Comparison of ENCODE assay signal across 11 mouse cellular contexts in the genomic region with DNA sequence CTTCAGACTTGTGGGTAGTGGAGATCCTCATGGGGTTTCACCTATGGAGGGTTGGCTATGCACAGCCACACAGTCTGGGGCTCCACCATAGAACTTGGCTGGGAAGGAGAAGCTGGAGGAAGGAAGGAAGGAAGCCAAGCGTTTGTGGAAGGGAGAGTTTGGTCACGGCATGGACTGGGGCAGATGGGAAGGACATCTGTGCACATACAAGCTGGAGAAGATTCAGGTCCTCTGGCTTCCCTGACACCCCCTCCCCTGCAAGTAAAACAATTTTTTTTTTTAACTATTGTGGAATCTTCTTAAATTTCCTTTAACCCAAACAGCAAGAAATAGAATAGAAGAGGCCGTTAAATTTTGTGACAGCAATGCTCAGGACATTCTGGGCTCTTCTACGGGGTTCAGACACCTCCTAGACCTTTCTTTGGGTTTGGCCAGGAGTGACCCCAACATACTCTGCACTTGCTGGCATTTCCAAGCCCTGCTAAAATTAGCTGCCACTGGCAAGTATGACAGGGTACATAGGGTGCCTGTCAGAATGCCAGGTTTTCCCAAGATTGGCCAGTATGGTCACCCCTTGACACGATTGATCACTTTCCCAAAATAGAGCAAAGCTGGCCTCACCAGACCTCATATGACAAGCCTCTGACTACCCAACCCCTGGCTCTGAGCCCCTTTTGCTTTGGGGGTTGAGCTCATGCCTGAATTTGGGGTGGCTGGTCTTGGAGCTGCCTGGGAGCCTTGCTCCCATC. TPM values are rescaled to one million over a fixed set of nuclear protein-coding genes. Genes with fewer than 3 reads are reported as not detected.
DNase-seq lines count a peak whose midpoint lies in the region.
"Had no signal": no experiment of that assay in that cellular context is flagged by ENCODE, and none has a peak within 500 bp of the region (broad histone marks: within the 10 kb centered on the region; RNA-seq: fewer than 3 reads in every experiment).

No protein-coding gene starts in this region.

- peak; percentile 16 for DNase-seq in adrenal gland, postnatal 14 days
- DNase-seq in adrenal gland, adult 8-10 months = no peak
- peak; percentile 97 for DNase-seq in heart, adult 11 months
- DNase-seq in heart, postnatal 25 days (ENCODE audit: low spot score) = no peak
- peak; percentile 58 for DNase-seq in right cerebral cortex, adult 18-20 months
- no peak for DNase-seq in right cerebral cortex, postnatal 36 days (ENCODE audit: low spot score in 2 of 2)
- DNase-seq in heart, postnatal 14 days = peak; percentile 53 to 64
- DNase-seq in lung, postnatal 4 days = no peak
- DNase-seq: layer of hippocampus, postnatal 36 days; lung, postnatal 10 days had no signal

- intact Hi-C loops in heart, postnatal 25 days (cut with DNase I) = no loop called here
- intact Hi-C loops in heart, postnatal 14 days (cut with DNase I) = no loop called here

RNA-seq across cellular contexts. Expression of a gene that starts 17.0 kb away (rescaled TPM):
- not detected in 2 replicates for total RNA-seq in adrenal gland, postnatal 14 days (2021)
- total RNA-seq in adrenal gland, adult 8-10 months (2022) = under 1 TPM in 1 of 4 experiments, not detected in 3; 0.73 TPM
- total RNA-seq in heart, postnatal 25 days (2021) = 100 to 1,000 TPM; 742 to 813 TPM
- 100 to 1,000 TPM; 304 to 849 TPM for total RNA-seq in heart, postnatal 14 days (2021)
- total RNA-seq: adrenal gland, postnatal 36 days; layer of hippocampus, postnatal 36 days had no signal

RNA-seq across cellular contexts. Expression of a gene that starts 34.3 kb away (rescaled TPM):
- 3.8 and 18.3 TPM in 2 replicates for total RNA-seq in adrenal gland, postnatal 14 days (2021)
- 1 to 10 TPM; 2.8 to 5.4 (median 4.0) TPM for total RNA-seq in adrenal gland, adult 8-10 months (2022)
- 1 to 10 TPM; 7.4 to 9.4 TPM for total RNA-seq in heart, postnatal 25 days (2021)
- total RNA-seq in heart, postnatal 14 days (2021) = 1 to 10 TPM; 4.6 to 6.6 TPM

RNA-seq across cellular contexts. Expression of a gene that starts 37.5 kb away (rescaled TPM):
- 35.6 and 42.1 TPM in 2 replicates for total RNA-seq in adrenal gland, postnatal 14 days (2021)
- 10 to 100 TPM; 39.6 to 67.0 (median 51.5) TPM for total RNA-seq in adrenal gland, adult 8-10 months (2022)
- 10 to 100 TPM; 29.2 to 33.2 TPM for total RNA-seq in heart, postnatal 25 days (2021)
- 10 to 100 TPM; 31.0 to 33.0 TPM for total RNA-seq in heart, postnatal 14 days (2021)

RNA-seq across cellular contexts. Expression of a gene that starts 39.9 kb away (rescaled TPM):
- total RNA-seq in adrenal gland, postnatal 14 days (2021) = 71.1 and 77.9 TPM in 2 replicates
- total RNA-seq in adrenal gland, adult 8-10 months (2022) = 10 to 100 TPM; 73.5 to 98.2 (median 85.7) TPM
- 10 to 100 TPM; 60.9 to 64.9 TPM for total RNA-seq in heart, postnatal 25 days (2021)
- 10 to 100 TPM; 72.2 to 75.4 TPM for total RNA-seq in heart, postnatal 14 days (2021)

RNA-seq across cellular contexts. Expression of a gene that starts 53.9 kb away (rescaled TPM):
- 203 and 213 TPM in 2 replicates for total RNA-seq in adrenal gland, postnatal 14 days (2021)
- 100 to 1,000 TPM; 443 to 768 (median 514) TPM for total RNA-seq in adrenal gland, adult 8-10 months (2022)
- total RNA-seq in heart, postnatal 25 days (2021) = 10 to 100 TPM; 18.5 to 23.3 TPM
- 10 to 100 TPM; 27.1 to 32.5 TPM for total RNA-seq in heart, postnatal 14 days (2021)

Comparison
In these comparisons a context has a peak if more than half of its experiments do, and no peak if none do; other contexts are left out.
1. DNase-seq: peak in adrenal gland, postnatal 14 days (single experiment), heart, adult 11 months (single experiment), right cerebral cortex, adult 18-20 months (single experiment) and heart, postnatal 14 days (2 of 2); none in adrenal gland, adult 8-10 months (single experiment), heart, postnatal 25 days (single experiment), right cerebral cortex, postnatal 36 days (0 of 2) and lung, postnatal 4 days (0 of 2).
2. RNA of a gene that starts 17.0 kb away (total RNA-seq): 304 to 849 TPM in heart, postnatal 14 days and 742 to 813 TPM in heart, postnatal 25 days; 0.73 TPM in adrenal gland, adult 8-10 months and not detected in adrenal gland, postnatal 14 days; every median in the first group is over 100 times any median in the second.